29 mouse cellular contexts compared by ENCODE assay signal in the genomic region with DNA sequence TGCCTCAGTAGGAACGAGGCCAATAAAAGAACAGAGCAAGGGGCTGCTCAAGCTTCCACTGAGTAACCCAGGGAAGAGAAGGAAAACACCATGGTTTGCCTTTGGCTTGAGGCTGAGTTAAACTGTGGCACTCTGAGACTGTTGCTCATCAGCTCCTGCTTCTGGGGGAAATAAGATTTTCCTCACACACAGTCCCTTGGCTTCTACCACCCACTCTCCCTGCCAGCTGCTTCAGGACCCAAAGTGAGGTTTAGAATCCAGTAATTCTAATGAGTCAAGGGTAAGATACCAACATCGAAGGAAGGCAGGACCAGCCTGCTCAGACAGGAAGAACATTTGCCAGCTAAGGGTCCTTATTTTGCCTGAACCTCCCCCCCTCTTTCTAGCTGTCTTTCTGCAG. TPM values are rescaled to one million over a fixed set of nuclear protein-coding genes. Genes with fewer than 3 reads are reported as not detected.
DNase-seq lines count a peak whose midpoint lies in the region; ATAC-seq and TF ChIP-seq lines count a peak whose summit lies in the region.
"Had no signal": no experiment of that assay in that cellular context is flagged by ENCODE, and none has a peak within 500 bp of the region (broad histone marks: within the 10 kb centered on the region; RNA-seq: fewer than 3 reads in every experiment).

No protein-coding gene starts in this region.

- no peaks in the 10 kb centered on the region for H3K4me1 ChIP-seq in midbrain, embryonic 16.5 days (ENCODE audit: control insufficient read depth, insufficient read depth, low read length)
- H3K4me1 ChIP-seq: embryonic facial prominence, embryonic 10.5 days; embryonic facial prominence, embryonic 15.5 days; heart, embryonic 10.5 days; limb, embryonic 12.5 days; liver, embryonic 15.5 days had no signal

- no peak for DNase-seq in frontal cortex, postnatal 14 days (ENCODE audit: low spot score in 2 of 2)
- DNase-seq in left cerebral cortex, adult 2 months (ENCODE audit: extremely low spot score in 1 of 2, low spot score in 2 of 2) = peak in 1 of 2 experiments; percentile 24
- no peak for DNase-seq in left cerebral cortex, postnatal 4 days
- peak; percentile 79 for DNase-seq in brain, adult 2 months (ENCODE audit: low read depth, low spot score)
- no peak for DNase-seq in MN1 (ENCODE audit: low spot score)
- DNase-seq in cerebellum, adult 9-10 months = no peak
- DNase-seq: adrenal gland, postnatal 10 days; cerebellum, adult 11-12 months; cerebellum, postnatal 14 days; gastrocnemius, postnatal 10 days; kidney, adult 9 months; kidney, postnatal 10 days; lung, embryonic 14.5 days; lung, postnatal 14 days; thymus, adult 2 months; thymus, postnatal 36 days had no signal

- ATAC-seq in frontal cortex, adult (ENCODE audit: low TSS enrichment) = peak; percentile 94
- no peak for ATAC-seq in midbrain, embryonic 16.5 days
- ATAC-seq: Patski had no signal

- peak overlapping the region; percentile 55; the same call in 1 of the 2 replicates for H3K27ac ChIP-seq in left cerebral cortex, adult 2 months
- H3K27ac ChIP-seq in midbrain, embryonic 16.5 days (ENCODE audit: low read length) = 0 out of 2 replicates have a peak overlapping the region, but pooled peaks have one; percentile 10
- H3K27ac ChIP-seq: embryonic facial prominence, embryonic 10.5 days; embryonic facial prominence, embryonic 15.5 days; forebrain, embryonic 12.5 days; heart, embryonic 10.5 days; heart, embryonic 15.5 days; limb, embryonic 12.5 days; liver, embryonic 15.5 days had no signal

- peak; percentile 4 for TF ChIP-seq CTCF in left cerebral cortex, adult 2 months (IDR thresholded peaks at IDR 0.05)

- H3K4me2 ChIP-seq in midbrain, embryonic 16.5 days (ENCODE audit: low read length) = no peak overlapping the region
- H3K4me2 ChIP-seq: embryonic facial prominence, embryonic 15.5 days; forebrain, embryonic 12.5 days; heart, embryonic 15.5 days; limb, embryonic 12.5 days; liver, embryonic 15.5 days; lung, embryonic 14.5 days had no signal

- peaks cover 37% of the 10 kb centered on the region for H3K36me3 ChIP-seq in midbrain, embryonic 16.5 days (ENCODE audit: control insufficient read depth, insufficient read depth, low read length)
- H3K36me3 ChIP-seq: embryonic facial prominence, embryonic 10.5 days; embryonic facial prominence, embryonic 15.5 days; G1E; heart, embryonic 10.5 days; limb, embryonic 12.5 days; liver, embryonic 15.5 days had no signal

- WGBS in midbrain, embryonic 16.5 days = 73% methylated on average over 2 of the region's 2 CpGs

- H3K9me3 ChIP-seq in midbrain, embryonic 16.5 days (replicated peaks; ENCODE audit: control insufficient read depth, low read length, poor library complexity, severe bottlenecking) = no peaks in the 10 kb centered on the region
- H3K9me3 ChIP-seq: embryonic facial prominence, embryonic 10.5 days; embryonic facial prominence, embryonic 15.5 days; forebrain, embryonic 12.5 days; G1E; heart, embryonic 10.5 days; heart, embryonic 15.5 days; limb, embryonic 12.5 days; liver, embryonic 15.5 days had no signal

- intact Hi-C loops in left cerebral cortex, adult 2 months (cut with DNase I) = loop anchor here (5.0 kb wide), 1 partner anchor 48 kb away; no protein-coding TSS in a partner anchor
- intact Hi-C loops in left cerebral cortex, postnatal 4 days (cut with DNase I) = no loop called here

- no peak overlapping the region for H3K9ac ChIP-seq in midbrain, embryonic 16.5 days (ENCODE audit: low read depth, low read length)
- H3K9ac ChIP-seq: embryonic facial prominence, embryonic 15.5 days; forebrain, embryonic 12.5 days; heart, embryonic 15.5 days; limb, embryonic 12.5 days; liver, embryonic 15.5 days; lung, embryonic 14.5 days had no signal

- no peaks in the 10 kb centered on the region for H3K27me3 ChIP-seq in midbrain, embryonic 16.5 days (ENCODE audit: control insufficient read depth, insufficient read depth, low read depth, low read length)
- H3K27me3 ChIP-seq: embryonic facial prominence, embryonic 15.5 days; heart, embryonic 15.5 days; limb, embryonic 12.5 days; liver, embryonic 15.5 days had no signal

- H3K4me3 ChIP-seq in left cerebral cortex, adult 2 months = no peak overlapping the region
- H3K4me3 ChIP-seq in midbrain, embryonic 16.5 days (ENCODE audit: low read depth, low read length) = no peak overlapping the region
- H3K4me3 ChIP-seq: embryonic facial prominence, embryonic 10.5 days; embryonic facial prominence, embryonic 15.5 days; forebrain, embryonic 12.5 days; heart, embryonic 10.5 days; heart, embryonic 15.5 days; limb, embryonic 12.5 days; liver, embryonic 15.5 days had no signal

RNA-seq across cellular contexts. Expression of gene Snap91, which starts 50.7 kb away (rescaled TPM):
- total RNA-seq in left cerebral cortex, adult 2 months (2021) = 100 to 1,000 TPM; 384 to 394 TPM
- 100 to 1,000 TPM; 378 to 413 TPM for total RNA-seq in left cerebral cortex, postnatal 4 days (2021)
- polyA plus RNA-seq in midbrain, embryonic 16.5 days (2015; fragmentation: Nextera tagmentation; extraction: Ambion mirVana) = 184 and 192 TPM in 2 replicates
- total RNA-seq: neutrophil, adult 5-6 weeks had no signal
- polyA plus RNA-seq: G1E; liver, adult 2 months had no signal
